Mouse (Mus musculus) heart, adult 2 months (tissue): ENCODE measurements around the gene Bnipl. TPM values are rescaled to one million over a fixed set of nuclear protein-coding genes. Genes with fewer than 3 reads are reported as not detected.

Experiments
- DNase-seq, 2 experiments: peaks; one replicate each; pipeline ENCODE4 v3.0.0; 2021
- H3K27ac ChIP-seq: fragments of 200-600 bp; 2 replicates; pipeline ENCODE4 v1.8.1; 2022
- H3K27me3 ChIP-seq: fragments of 200-500 bp; 2 replicates; pipeline ENCODE4 v1.6.1; 2012; ENCODE audit warnings: mild to moderate bottlenecking, low read length, inconsistent platforms, mixed read lengths; ENCODE audit not compliant: control insufficient read depth, insufficient read depth
- H3K36me3 ChIP-seq: fragments of 200-500 bp; 2 replicates; pipeline ENCODE4 v1.6.1; 2012; ENCODE audit warnings: low read length, inconsistent platforms; ENCODE audit not compliant: control insufficient read depth, insufficient read depth
- H3K4me1 ChIP-seq: fragments of 200-500 bp; 2 replicates; pipeline ENCODE4 v1.6.1; 2011; ENCODE audit warnings: low read length; ENCODE audit not compliant: control insufficient read depth, insufficient read depth
- H3K4me3 ChIP-seq: fragments of 200-600 bp; 2 replicates; pipeline ENCODE4 v1.8.1; 2022
- H3K79me2 ChIP-seq: fragments of 200-500 bp; replicated peaks from 2 replicates; pipeline ENCODE4 v1.6.1; 2012; ENCODE audit warnings: mild to moderate bottlenecking, inconsistent platforms, low read length, moderate library complexity, mixed read lengths; ENCODE audit not compliant: control insufficient read depth, insufficient read depth
- H3K9ac ChIP-seq: fragments of 200-500 bp; 2 replicates; pipeline ENCODE4 v1.6.1; 2012; ENCODE audit warnings: low read depth, mild to moderate bottlenecking, control low read depth, inconsistent platforms, low read length, mixed read lengths
- CTCF ChIP-seq: fragments of 200-600 bp; IDR thresholded peaks from 2 replicates; pipeline ENCODE4 v1.8.1; 2022; ENCODE audit warnings: antibody characterized with exemption, mild to moderate bottlenecking, moderate library complexity
- EP300 ChIP-seq: fragments of 200-500 bp; IDR thresholded peaks from 2 replicates; pipeline ENCODE4 v1.6.1; 2011; ENCODE audit warnings: low read depth, low read length, control low read depth; ENCODE audit not compliant: insufficient read depth
- POLR2A ChIP-seq: fragments of 200-500 bp; IDR thresholded peaks from 2 replicates; pipeline ENCODE4 v1.6.1; 2011; ENCODE audit warnings: mild to moderate bottlenecking, low read depth, low read length, control low read depth; ENCODE audit not compliant: insufficient read depth
- WGBS: fragments of 180-500 bp; shearing (Covaris S2); methylation state at CpG from one replicate; pipeline ENCODE4 v1.1.7; 2018; 5-methylcytosine and 5-hydroxymethylcytosine counted together
- intact Hi-C: fragments of 180-260 bp; cut with DNase I; formaldehyde crosslinking; loops from one replicate; pipeline ENCODE4 v1.15.1; 2025
- polyA plus RNA-seq: library from polyadenylated mRNA; depleted of rRNA; stranded (reverse); fragments of >200 nt; gene quantifications from 2 replicates; pipeline ENCODE4 v1.2.3, GENCODE M21; 2012
- total RNA-seq, 2 experiments: library from RNA; stranded (reverse); gene quantifications; 2 replicates each; pipeline ENCODE4 v1.2.3; 2021

Bnipl gene
- total and polyA plus RNA-seq, 3 experiments: 0.25 TPM; not detected in 2

DNA sequence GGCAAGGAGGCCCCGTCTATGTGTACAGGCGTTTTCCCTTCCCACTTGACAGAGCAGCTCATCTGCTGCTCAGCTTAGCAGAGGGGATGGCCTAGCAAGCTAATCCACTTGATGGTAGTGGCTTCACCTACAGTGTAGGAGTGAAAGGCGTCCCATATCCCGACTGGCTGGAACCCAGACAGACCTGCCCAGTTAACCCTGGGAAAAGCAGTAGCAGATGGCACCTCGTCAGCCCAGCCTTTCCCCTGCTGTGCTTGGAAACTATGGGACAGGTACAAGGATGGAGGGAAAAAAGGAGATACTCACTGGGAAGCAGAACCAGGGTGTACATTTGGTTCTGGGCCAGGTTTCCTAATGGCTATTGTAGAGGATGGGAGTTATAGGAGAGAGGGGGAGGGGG, 632 bp downstream of the Bnipl start:
- intact Hi-C loops: no loop called here

DNA sequence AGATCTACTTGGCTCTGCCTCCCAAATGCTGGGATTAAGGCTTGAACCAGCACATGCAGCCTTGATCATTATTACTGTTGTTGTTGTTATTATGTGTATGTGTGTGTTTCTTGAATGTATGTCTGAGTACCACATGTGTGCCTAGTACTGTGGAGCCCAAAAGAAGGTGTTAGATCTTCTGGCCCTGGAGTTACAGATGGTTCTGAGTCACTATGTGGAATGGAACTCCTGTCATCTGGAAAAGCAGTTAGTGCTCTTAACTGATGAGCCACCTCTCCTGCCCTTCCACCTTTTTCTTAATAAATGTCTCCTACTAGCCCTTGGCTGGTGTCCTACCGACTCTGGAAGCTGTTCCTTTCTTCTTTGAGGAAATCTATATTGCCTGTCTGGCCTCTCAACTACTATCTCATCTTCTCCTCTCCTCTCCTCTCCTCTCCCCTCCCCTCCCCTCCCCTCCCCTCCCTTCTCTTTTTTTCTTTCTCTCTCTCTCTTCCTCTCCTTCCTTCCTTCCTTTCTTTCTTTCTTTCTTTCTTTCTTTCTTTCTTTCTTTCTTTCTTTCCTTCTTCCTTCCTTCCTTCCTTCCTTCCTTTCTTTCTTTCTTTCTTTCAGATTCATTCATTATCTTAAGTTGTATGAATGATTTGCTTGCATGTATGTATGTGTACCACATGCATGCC, 3.2 kb downstream of the Bnipl start:
- intact Hi-C loops: no loop called here
- Histone ChIP-seq H3K27me3 (no peaks in the 10 kb centered on the region), H3K36me3 (no peaks in the 10 kb centered on the region), H3K79me2 (no peaks in the 10 kb centered on the region), H3K9ac (no peak overlapping the region), H3K4me3 (no peak overlapping the region), H3K4me1 (no peaks in the 10 kb centered on the region), H3K27ac (no peak overlapping the region)
- no peak for TF ChIP-seq CTCF
- no peak for TF ChIP-seq EP300
- TF ChIP-seq POLR2A: no peak
- WGBS: 58% methylated on average over 1 of the region's 1 CpGs
- no peak for DNase-seq

More for the DNA sequence above, 632 bp downstream of the Bnipl start:
- Histone ChIP-seq H3K36me3 (no peaks in the 10 kb centered on the region), H3K79me2 (no peaks in the 10 kb centered on the region), H3K4me3 (no peak overlapping the region), H3K27ac (no peak overlapping the region), H3K27me3 (no peaks in the 10 kb centered on the region), H3K4me1 (no peaks in the 10 kb centered on the region), H3K9ac (no peak overlapping the region)
- TF ChIP-seq POLR2A: no peak
- no peak for TF ChIP-seq EP300
- 86% methylated on average over 5 of the region's 5 CpGs for WGBS
- DNase-seq: no peak

DNA sequence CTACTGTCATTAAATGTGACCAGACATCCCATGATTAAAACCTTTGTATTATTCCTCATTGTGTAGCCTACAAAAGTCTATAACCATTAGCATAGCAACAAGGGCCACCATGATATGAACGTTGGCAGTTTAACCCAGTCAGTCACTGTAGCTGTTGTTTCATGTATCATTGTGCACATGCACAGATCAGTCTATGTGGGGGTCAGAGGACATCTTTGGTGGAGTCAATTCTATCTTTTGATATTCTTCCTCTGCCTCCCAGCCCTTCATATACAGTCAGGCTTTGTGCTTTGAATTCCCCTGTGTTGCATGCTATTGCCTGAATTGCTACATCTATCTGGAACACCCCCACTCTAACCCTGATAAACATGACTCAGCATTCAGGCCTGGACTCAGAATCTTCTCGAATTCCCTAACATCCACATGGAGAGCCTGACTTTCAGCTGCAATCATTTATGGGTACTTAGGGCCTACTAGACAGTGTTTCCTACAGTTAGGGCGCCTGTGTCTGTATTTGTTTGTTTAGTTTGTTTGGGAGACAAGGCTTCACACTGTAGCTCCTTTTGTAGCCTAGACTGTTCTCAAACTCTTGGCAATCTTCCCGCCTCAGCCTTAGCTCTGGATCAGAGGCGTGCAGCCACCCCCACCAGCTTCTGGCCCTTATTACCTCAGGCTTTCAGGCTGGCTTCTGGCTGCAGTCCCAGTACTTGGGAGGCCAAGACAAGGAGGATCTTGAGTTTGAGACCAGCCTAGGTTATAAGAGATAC, 4.3 kb downstream of the Bnipl start:
- no peaks in the 10 kb centered on the region for H3K27me3 ChIP-seq
- 67% methylated on average over 5 of the region's 5 CpGs for WGBS
- H3K4me1 ChIP-seq: no peaks in the 10 kb centered on the region
- H3K27ac ChIP-seq: no peak overlapping the region
- intact Hi-C loops: no loop called here
- no peak overlapping the region for H3K4me3 ChIP-seq
- H3K9ac ChIP-seq: no peak overlapping the region
- no peaks in the 10 kb centered on the region for H3K36me3 ChIP-seq
- DNase-seq: peak in 1 of 2 experiments; percentile 45
- no peak for TF ChIP-seq EP300
- TF ChIP-seq POLR2A: no peak
- TF ChIP-seq CTCF: no peak
- no peaks in the 10 kb centered on the region for H3K79me2 ChIP-seq

DNA sequence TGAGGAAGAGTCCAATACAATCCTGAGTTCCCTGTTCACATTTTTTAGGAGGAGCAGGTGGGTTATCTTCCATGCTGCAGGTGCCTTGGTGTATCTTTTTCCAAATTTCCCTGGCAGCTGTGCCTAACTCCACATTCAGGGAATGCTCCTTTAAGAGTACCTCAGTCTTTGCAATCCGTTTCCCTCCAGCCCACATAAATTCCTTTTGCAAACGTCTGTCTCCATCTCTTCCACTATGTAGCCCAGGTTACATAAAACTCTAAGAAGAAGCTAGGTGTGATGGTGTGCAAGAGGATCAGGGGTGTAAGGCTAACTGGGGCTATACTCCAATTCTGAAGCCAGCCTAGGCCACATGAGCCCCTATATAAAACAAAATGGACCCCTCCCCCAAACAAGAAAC, 7.9 kb downstream of the Bnipl start:
- TF ChIP-seq EP300 (no peak), POLR2A (no peak), CTCF (no peak)
- no peaks in the 10 kb centered on the region for H3K36me3 ChIP-seq
- intact Hi-C loops: no loop called here
- no peak for DNase-seq
- no peak overlapping the region for H3K4me3 ChIP-seq
- no peaks in the 10 kb centered on the region for H3K79me2 ChIP-seq
- WGBS: 73% methylated on average over 2 of the region's 2 CpGs
- no peak overlapping the region for H3K27ac ChIP-seq
- H3K9ac ChIP-seq: no peak overlapping the region
- no peaks in the 10 kb centered on the region for H3K27me3 ChIP-seq
- H3K4me1 ChIP-seq: no peaks in the 10 kb centered on the region

DNA sequence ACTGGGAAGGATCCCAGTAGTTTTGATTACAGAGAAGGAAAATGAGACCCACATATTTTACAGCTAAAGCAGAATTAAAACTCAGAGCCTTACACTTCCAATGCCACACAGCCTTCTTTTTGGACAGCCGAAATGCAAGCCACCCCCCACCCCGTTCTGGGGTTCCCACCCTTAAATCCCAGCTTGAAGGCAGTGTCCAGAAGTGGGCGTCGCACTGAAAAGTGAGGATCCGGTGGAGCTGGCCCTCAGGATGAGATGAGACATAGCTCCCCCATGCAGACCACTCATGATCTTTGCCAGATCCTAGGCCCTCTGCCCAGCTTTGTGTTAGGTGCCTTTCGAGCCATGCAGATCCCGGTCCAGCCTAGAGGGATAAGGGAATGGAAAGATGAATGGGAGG, 9.5 kb downstream of the Bnipl start, which contains the start of gene Gm128:
Gene Gm128 (minus strand): TSS at position 101 of the 400 bp plus-strand sequence.
- no peaks in the 10 kb centered on the region for H3K79me2 ChIP-seq
- no peaks in the 10 kb centered on the region for H3K27me3 ChIP-seq
- H3K27ac ChIP-seq: no peak within 1 kb of the TSS
- H3K36me3 ChIP-seq: no peaks in the 10 kb centered on the region
- no peak within 1 kb of the TSS for H3K9ac ChIP-seq
- 64% methylated on average over 7 of the region's 7 CpGs for WGBS
- DNase-seq: no peak
- intact Hi-C loops: no loop called here
- TF ChIP-seq EP300: no peak
- no peak for TF ChIP-seq CTCF
- TF ChIP-seq POLR2A: no peak
- H3K4me1 ChIP-seq: peaks cover 5% of the 10 kb centered on the region
- H3K4me3 ChIP-seq: no peak within 1 kb of the TSS

DNA sequence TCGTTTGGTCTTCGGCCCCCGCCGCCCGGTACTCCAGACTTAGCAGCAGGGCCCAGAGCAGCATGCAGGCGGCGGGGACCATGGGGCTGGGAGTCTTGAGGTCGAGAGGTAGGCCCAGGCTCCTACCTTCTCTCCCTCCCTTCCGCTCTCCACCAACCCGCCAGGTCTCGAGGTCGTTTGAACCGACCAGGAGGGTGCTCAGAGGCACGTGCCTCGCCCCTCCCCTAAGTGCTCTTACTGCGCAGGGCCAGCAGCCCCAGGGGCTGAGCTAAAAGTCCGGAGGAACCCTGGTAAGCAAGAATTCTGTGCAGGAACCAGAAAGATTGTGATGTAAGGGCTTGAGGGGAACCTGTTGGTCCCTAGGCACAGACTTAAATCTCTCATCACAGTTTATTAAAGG, 10.1 kb downstream of the Bnipl start:
- 58% methylated on average over 15 of the region's 17 CpGs for WGBS
- Histone ChIP-seq H3K9ac (no peak overlapping the region), H3K36me3 (no peaks in the 10 kb centered on the region), H3K79me2 (no peaks in the 10 kb centered on the region), H3K4me1 (peaks cover 5% of the 10 kb centered on the region), H3K27me3 (no peaks in the 10 kb centered on the region), H3K4me3 (no peak overlapping the region), H3K27ac (no peak overlapping the region)
- TF ChIP-seq EP300: no peak
- TF ChIP-seq POLR2A: no peak
- no peak for TF ChIP-seq CTCF
- no peak for DNase-seq
- intact Hi-C loops: no loop called here
